Mouse (Mus musculus): ENCODE data around the gene Btg2. TPM values are rescaled to one million over a fixed set of nuclear protein-coding genes. Genes with fewer than 3 reads are reported as not detected.

Gene Btg2
- 98.5 and 110 TPM in 2 replicates for polyA plus RNA-seq (2015; fragmentation: Nextera tagmentation; extraction: Ambion mirVana)

- H3K27me3 ChIP-seq (ENCODE audit: control insufficient read depth, insufficient read depth, low read length), result no peaks in the 10 kb centered on the region
- H3K4me1 ChIP-seq (ENCODE audit: control insufficient read depth, insufficient read depth, low read length), result peaks cover 54% of the 10 kb centered on the region
- peak within 1 kb of the TSS; percentile 93 for H3K27ac ChIP-seq (ENCODE audit: low read length)
- no peaks in the 10 kb centered on the region for H3K9me3 ChIP-seq (replicated peaks; ENCODE audit: control insufficient read depth, low read length)
- peak within 1 kb of the TSS; percentile 85 for H3K4me3 ChIP-seq (replicated peaks; ENCODE audit: low read length)
- H3K9ac ChIP-seq (ENCODE audit: low read length), result peak within 1 kb of the TSS; percentile 90
- WGBS, result under 1% methylated on average over 62 of the region's 62 CpGs
- peaks cover 7% of the 10 kb centered on the region; the same call in 1 of the 2 replicates for H3K36me3 ChIP-seq (ENCODE audit: control insufficient read depth, insufficient read depth, low read length)
- ATAC-seq (ENCODE audit: insufficient read depth, low FRiP score), result peak; percentile 96
- peak within 1 kb of the TSS; percentile 83 for H3K4me2 ChIP-seq (ENCODE audit: low read depth, low read length)
These were observed at the start of gene Btg2 for GRCm38 (mm10) chr1:134078802-134079476. Btg2 (minus strand) TSS chr1:134079120.

DNA sequence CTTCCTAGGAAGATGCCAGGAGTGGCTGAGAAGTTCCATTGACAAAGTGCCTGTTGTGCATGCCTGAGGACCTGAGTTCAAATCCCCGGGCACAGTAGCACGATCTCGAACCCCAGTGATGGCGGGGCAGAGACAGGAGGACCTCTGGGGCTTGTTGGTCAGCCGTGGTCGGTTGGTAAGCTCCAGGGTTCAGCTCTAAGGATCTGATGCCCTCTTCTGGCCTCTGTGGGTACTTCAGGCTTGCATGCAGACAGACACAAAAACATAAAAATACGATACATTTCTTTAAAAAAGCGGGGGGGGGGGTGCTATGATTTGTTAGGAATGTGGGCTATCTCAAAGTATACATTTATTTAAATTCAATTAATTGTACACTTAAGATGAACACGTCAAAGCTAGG lies 43.3 kb upstream of the Btg2 start:
- H3K27ac ChIP-seq (ENCODE audit: low read length), result no peak overlapping the region
- H3K4me3 ChIP-seq (replicated peaks; ENCODE audit: low read length), result no peak overlapping the region
- no peaks in the 10 kb centered on the region for H3K27me3 ChIP-seq (ENCODE audit: control insufficient read depth, insufficient read depth, low read length)
- H3K4me1 ChIP-seq (ENCODE audit: control insufficient read depth, insufficient read depth, low read length), result no peaks in the 10 kb centered on the region
- no peak overlapping the region for H3K4me2 ChIP-seq (ENCODE audit: low read depth, low read length)
- H3K9me3 ChIP-seq (replicated peaks; ENCODE audit: control insufficient read depth, low read length), result no peaks in the 10 kb centered on the region
- no peak for ATAC-seq (ENCODE audit: insufficient read depth, low FRiP score)
- no peaks in the 10 kb centered on the region for H3K36me3 ChIP-seq (ENCODE audit: control insufficient read depth, insufficient read depth, low read length)
- 54% methylated on average over 9 of the region's 9 CpGs for WGBS
- no peak overlapping the region for H3K9ac ChIP-seq (ENCODE audit: low read length)

DNA sequence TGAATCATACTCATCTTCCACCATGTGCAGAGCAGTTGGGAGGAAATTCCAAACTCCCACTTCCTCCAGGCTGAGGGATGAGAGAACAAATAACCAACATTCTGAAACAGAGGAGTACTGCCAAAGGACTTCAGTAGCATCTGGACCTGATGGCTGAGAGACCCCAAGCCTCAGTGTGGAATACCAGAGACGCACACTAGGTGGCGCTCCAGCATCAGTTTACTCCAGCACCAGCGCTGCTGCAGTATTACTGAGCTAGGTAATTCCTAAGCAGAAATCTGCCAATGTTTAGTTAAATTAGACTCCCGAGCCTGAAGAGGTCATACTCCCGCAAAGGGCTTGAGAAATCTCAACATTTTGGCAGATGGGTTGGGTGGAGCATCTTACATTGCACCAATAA lies 41.3 kb upstream of the Btg2 start:
- Histone ChIP-seq H3K4me2 (ENCODE audit: low read depth, low read length) (no peak overlapping the region), H3K4me3 (replicated peaks; ENCODE audit: low read length) (no peak overlapping the region), H3K27me3 (ENCODE audit: control insufficient read depth, insufficient read depth, low read length) (no peaks in the 10 kb centered on the region), H3K9ac (ENCODE audit: low read length) (no peak overlapping the region), H3K36me3 (ENCODE audit: control insufficient read depth, insufficient read depth, low read length) (no peaks in the 10 kb centered on the region), H3K9me3 (replicated peaks; ENCODE audit: control insufficient read depth, low read length) (no peaks in the 10 kb centered on the region), H3K4me1 (ENCODE audit: control insufficient read depth, insufficient read depth, low read length) (peaks cover 3% of the 10 kb centered on the region), H3K27ac (ENCODE audit: low read length) (no peak overlapping the region)
- under 1% methylated on average over 5 of the region's 5 CpGs for whole genome bisulfite sequencing
- peak; percentile 33; the same call in 1 of the 2 replicates for ATAC-seq (ENCODE audit: insufficient read depth, low FRiP score)

- H3K27me3 ChIP-seq (ENCODE audit: control insufficient read depth, insufficient read depth, low read length), result no peaks in the 10 kb centered on the region
- no peak overlapping the region for H3K4me2 ChIP-seq (ENCODE audit: low read depth, low read length)
- 0 out of 2 replicates have a peak, but pooled peaks have one; percentile 62 for ATAC-seq (ENCODE audit: insufficient read depth, low FRiP score)
- H3K9ac ChIP-seq (ENCODE audit: low read length), result no peak overlapping the region
- no peak overlapping the region for H3K4me3 ChIP-seq (replicated peaks; ENCODE audit: low read length)
- no peaks in the 10 kb centered on the region for H3K9me3 ChIP-seq (replicated peaks; ENCODE audit: control insufficient read depth, low read length)
- H3K4me1 ChIP-seq (ENCODE audit: control insufficient read depth, insufficient read depth, low read length), result peaks cover 3% of the 10 kb centered on the region
- H3K36me3 ChIP-seq (ENCODE audit: control insufficient read depth, insufficient read depth, low read length), result no peaks in the 10 kb centered on the region
- no peak overlapping the region for H3K27ac ChIP-seq (ENCODE audit: low read length)
- 55% methylated on average over 5 of the region's 5 CpGs for WGBS
These were observed 38.2 kb upstream of the Btg2 start for GRCm38 (mm10) chr1:134117110-134117509.

DNA sequence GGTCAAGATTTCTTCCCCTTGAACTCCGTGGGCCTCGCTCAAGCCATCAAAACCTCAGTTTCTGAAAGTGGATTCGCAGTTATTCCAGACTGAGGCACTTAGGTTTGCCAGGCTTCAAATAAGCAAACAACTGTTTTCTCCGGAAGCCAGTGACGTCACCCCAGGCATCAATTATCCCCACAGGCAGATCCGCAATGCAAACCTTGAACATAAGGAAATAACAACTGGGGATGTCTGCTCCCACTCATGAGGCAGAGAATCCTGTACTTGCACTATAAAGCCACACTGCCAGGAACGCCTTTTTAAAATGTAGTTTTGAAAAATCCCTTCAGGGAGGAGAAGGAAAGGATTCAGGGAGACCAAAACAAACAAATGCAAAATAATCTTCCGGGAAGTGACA lies 36.5 kb upstream of the Btg2 start:
- H3K36me3 ChIP-seq (ENCODE audit: control insufficient read depth, insufficient read depth, low read length), result no peaks in the 10 kb centered on the region
- peak overlapping the region; percentile 79 for H3K27ac ChIP-seq (ENCODE audit: low read length)
- no peak overlapping the region for H3K4me3 ChIP-seq (replicated peaks; ENCODE audit: low read length)
- ATAC-seq (ENCODE audit: insufficient read depth, low FRiP score), result no peak
- H3K4me1 ChIP-seq (ENCODE audit: control insufficient read depth, insufficient read depth, low read length), result peaks cover 3% of the 10 kb centered on the region
- H3K27me3 ChIP-seq (ENCODE audit: control insufficient read depth, insufficient read depth, low read length), result no peaks in the 10 kb centered on the region
- no peak overlapping the region for H3K9ac ChIP-seq (ENCODE audit: low read length)
- no peaks in the 10 kb centered on the region for H3K9me3 ChIP-seq (replicated peaks; ENCODE audit: control insufficient read depth, low read length)
- H3K4me2 ChIP-seq (ENCODE audit: low read depth, low read length), result no peak overlapping the region
- WGBS, result 50% methylated on average over 8 of the region's 8 CpGs

DNA sequence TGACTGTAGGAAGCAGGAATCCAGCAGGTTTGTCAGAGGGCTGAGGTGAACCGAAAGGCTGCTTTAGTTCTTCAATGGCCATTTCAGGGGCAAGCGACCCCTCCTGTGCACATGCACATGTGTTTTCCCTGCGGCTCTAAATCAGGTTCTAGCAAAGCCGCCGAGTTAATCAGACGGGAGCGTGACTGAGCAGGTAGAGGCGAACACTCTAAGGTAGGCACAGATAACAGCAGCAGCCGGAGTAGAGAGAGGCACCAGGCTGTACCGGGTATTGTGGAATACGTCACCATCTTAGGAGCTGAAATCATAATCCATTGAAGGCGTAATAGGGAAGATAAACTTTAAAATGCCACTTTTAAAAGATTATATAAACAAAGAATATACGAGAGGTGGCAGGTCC lies 35.8 kb upstream of the Btg2 start:
- Histone ChIP-seq H3K27ac (ENCODE audit: low read length) (peak overlapping the region; percentile 79), H3K9ac (ENCODE audit: low read length) (peak overlapping the region; percentile 48; the same call in 1 of the 2 replicates), H3K4me3 (replicated peaks; ENCODE audit: low read length) (no peak overlapping the region), H3K36me3 (ENCODE audit: control insufficient read depth, insufficient read depth, low read length) (no peaks in the 10 kb centered on the region), H3K4me1 (ENCODE audit: control insufficient read depth, insufficient read depth, low read length) (peaks cover 3% of the 10 kb centered on the region), H3K27me3 (ENCODE audit: control insufficient read depth, insufficient read depth, low read length) (no peaks in the 10 kb centered on the region), H3K9me3 (replicated peaks; ENCODE audit: control insufficient read depth, low read length) (no peaks in the 10 kb centered on the region), H3K4me2 (ENCODE audit: low read depth, low read length) (no peak overlapping the region)
- WGBS, result 58% methylated on average over 13 of the region's 13 CpGs
- no peak for ATAC-seq (ENCODE audit: insufficient read depth, low FRiP score)

DNA sequence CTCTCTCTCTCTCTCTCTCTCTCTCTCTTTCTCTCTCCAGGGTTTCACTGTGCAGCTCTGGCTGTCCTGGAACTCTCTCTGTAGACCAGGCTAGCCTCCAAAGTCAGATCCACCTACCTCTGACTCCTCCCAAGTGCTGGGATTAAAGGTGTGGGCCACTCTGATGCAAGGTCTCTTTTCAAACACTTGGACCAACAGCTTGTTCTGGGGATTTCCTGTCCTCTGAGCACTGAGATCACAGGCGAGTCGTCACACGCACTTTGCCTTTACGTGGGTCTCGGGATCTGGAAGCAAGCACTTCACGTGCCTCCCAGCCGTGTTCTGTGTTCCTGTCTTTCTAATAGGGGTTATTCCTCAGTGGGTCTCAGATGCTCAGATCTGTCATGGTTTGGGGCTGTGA lies 35.1 kb upstream of the Btg2 start:
- H3K27me3 ChIP-seq (ENCODE audit: control insufficient read depth, insufficient read depth, low read length), result no peaks in the 10 kb centered on the region
- no peaks in the 10 kb centered on the region for H3K36me3 ChIP-seq (ENCODE audit: control insufficient read depth, insufficient read depth, low read length)
- H3K4me2 ChIP-seq (ENCODE audit: low read depth, low read length), result no peak overlapping the region
- no peaks in the 10 kb centered on the region for H3K9me3 ChIP-seq (replicated peaks; ENCODE audit: control insufficient read depth, low read length)
- no peak for ATAC-seq (ENCODE audit: insufficient read depth, low FRiP score)
- H3K27ac ChIP-seq (ENCODE audit: low read length), result peak overlapping the region; percentile 79
- H3K9ac ChIP-seq (ENCODE audit: low read length), result no peak overlapping the region
- WGBS, result 71% methylated on average over 7 of the region's 7 CpGs
- peaks cover 3% of the 10 kb centered on the region for H3K4me1 ChIP-seq (ENCODE audit: control insufficient read depth, insufficient read depth, low read length)
- no peak overlapping the region for H3K4me3 ChIP-seq (replicated peaks; ENCODE audit: low read length)

DNA sequence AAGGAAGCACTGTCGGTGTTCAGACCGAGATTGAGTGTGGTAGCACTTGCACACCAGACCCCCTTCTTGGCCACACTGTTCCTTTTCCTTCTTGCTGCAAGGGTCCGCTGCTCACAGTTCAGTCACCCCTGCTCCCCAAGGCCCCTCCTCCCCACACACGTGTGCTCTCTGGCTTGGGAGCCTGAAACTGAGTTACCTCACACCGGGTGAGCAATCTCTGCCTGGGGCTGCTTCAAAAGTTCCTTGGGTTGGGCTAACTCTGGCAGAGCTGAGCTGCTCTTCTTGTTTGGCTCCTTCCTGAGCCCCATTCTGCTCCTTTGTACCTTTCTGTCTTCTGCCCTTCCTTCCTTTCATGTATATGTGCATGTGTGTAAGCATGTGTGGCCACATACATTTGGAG lies 34.6 kb upstream of the Btg2 start:
- H3K4me3 ChIP-seq (replicated peaks; ENCODE audit: low read length), result no peak overlapping the region
- ATAC-seq (ENCODE audit: insufficient read depth, low FRiP score), result no peak
- no peak overlapping the region for H3K4me2 ChIP-seq (ENCODE audit: low read depth, low read length)
- H3K27ac ChIP-seq (ENCODE audit: low read length), result peak overlapping the region; percentile 79
- no peaks in the 10 kb centered on the region for H3K36me3 ChIP-seq (ENCODE audit: control insufficient read depth, insufficient read depth, low read length)
- 55% methylated on average over 5 of the region's 5 CpGs for WGBS
- H3K27me3 ChIP-seq (ENCODE audit: control insufficient read depth, insufficient read depth, low read length), result no peaks in the 10 kb centered on the region
- H3K9me3 ChIP-seq (replicated peaks; ENCODE audit: control insufficient read depth, low read length), result no peaks in the 10 kb centered on the region
- H3K4me1 ChIP-seq (ENCODE audit: control insufficient read depth, insufficient read depth, low read length), result peaks cover 3% of the 10 kb centered on the region
- H3K9ac ChIP-seq (ENCODE audit: low read length), result no peak overlapping the region

DNA sequence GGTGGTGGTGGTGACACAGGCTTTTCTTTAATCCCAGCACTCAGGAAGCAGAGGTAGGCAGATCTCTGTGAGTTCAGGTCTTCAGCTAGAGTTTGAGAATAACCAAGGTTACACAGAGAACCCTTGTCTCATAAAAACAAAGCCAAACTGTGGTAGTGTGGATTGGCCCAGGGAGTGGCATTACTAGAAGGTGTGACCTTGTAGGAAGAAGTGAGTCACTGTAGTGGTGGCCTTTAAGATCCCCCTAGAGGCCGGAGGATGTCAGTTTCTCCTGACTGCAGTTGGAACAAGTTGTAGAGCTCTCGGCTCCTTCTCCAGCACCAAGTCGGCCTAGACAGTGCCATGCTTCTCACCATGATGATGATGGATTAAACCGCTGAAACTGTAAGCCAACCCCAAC lies 32.1 kb upstream of the Btg2 start, which contains the start of gene Chit1:
Gene Chit1, plus strand, starts transcription at position 264 of the 400 bp plus-strand sequence.
- Histone ChIP-seq H3K9ac (ENCODE audit: low read length) (no peak within 1 kb of the TSS), H3K9me3 (replicated peaks; ENCODE audit: control insufficient read depth, low read length) (no peaks in the 10 kb centered on the region), H3K27me3 (ENCODE audit: control insufficient read depth, insufficient read depth, low read length) (no peaks in the 10 kb centered on the region), H3K4me1 (ENCODE audit: control insufficient read depth, insufficient read depth, low read length) (peaks cover 4% of the 10 kb centered on the region), H3K36me3 (ENCODE audit: control insufficient read depth, insufficient read depth, low read length) (no peaks in the 10 kb centered on the region), H3K27ac (ENCODE audit: low read length) (no peak within 1 kb of the TSS), H3K4me2 (ENCODE audit: low read depth, low read length) (no peak within 1 kb of the TSS), H3K4me3 (replicated peaks; ENCODE audit: low read length) (no peak within 1 kb of the TSS)
- WGBS, result 72% methylated on average over 4 of the region's 4 CpGs
- ATAC-seq (ENCODE audit: insufficient read depth, low FRiP score), result no peak

Measured in stomach, embryonic 16.5 days (tissue).